Mouse (Mus musculus): ENCODE measurements around the gene Trp53i11.

DNA sequence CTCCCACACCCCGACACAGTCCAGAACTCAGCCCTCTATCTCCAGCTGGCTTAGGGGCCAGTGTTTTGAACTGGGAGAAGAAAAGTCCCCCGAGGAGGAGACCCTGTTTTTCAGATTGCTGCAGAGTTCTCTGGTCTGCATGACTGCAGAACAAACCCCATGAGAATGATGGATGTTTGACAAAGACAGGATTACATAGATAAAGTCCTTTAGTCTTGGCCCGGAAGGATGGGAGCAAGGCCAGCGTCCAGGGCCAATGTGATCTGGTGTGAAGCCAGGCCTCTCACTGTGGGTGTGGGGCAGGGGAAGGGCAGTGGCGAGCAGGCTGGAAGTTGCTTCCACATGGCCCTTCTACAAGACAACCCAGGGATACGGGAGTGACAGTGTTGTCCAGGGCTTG is 36.1 kb downstream of the Trp53i11 start:
- no peak for TF ChIP-seq CTCF (IDR thresholded peaks at IDR 0.05; ENCODE audit: borderline replicate concordance, insufficient read depth, low read depth, low read length)
- TF ChIP-seq POLR2A (IDR thresholded peaks at IDR 0.05; ENCODE audit: borderline replicate concordance, insufficient read depth, low read length) = no peak

All from cerebellum, adult 2 months (tissue).